Mouse (Mus musculus) liver, embryonic 13.5 days (tissue): Measurements from ENCODE around the gene Gmppb. TPM values are rescaled to one million over a fixed set of nuclear protein-coding genes. Genes with fewer than 3 reads are reported as not detected.

Source experiments
- ATAC-seq: fragments of 200-750 bp; cut with Nextera tagmentation; 2 replicates; pipeline ENCODE4 v1.8.0; 2017; ENCODE audit warnings: low read depth, mild to moderate bottlenecking, moderate number of reproducible peaks, moderate library complexity
- DNase-seq: peaks from one replicate; pipeline ENCODE4 v3.0.0; 2022
- H3K27ac ChIP-seq: fragments of 300-500 bp; sonication (generic); 2 replicates; pipeline ENCODE4 v1.5.1; 2015; ENCODE audit warnings: moderate library complexity, mild to moderate bottlenecking, inconsistent platforms
- H3K27me3 ChIP-seq: fragments of 300-500 bp; sonication (generic); 2 replicates; pipeline ENCODE4 v1.6.1; 2015; ENCODE audit warnings: mild to moderate bottlenecking, inconsistent platforms
- H3K36me3 ChIP-seq: fragments of 300-500 bp; sonication (generic); 2 replicates; pipeline ENCODE4 v1.6.1; 2015; ENCODE audit warnings: mild to moderate bottlenecking, inconsistent platforms
- H3K4me1 ChIP-seq: fragments of 300-500 bp; sonication (generic); replicated peaks from 2 replicates; pipeline ENCODE4 v1.6.1; 2015; ENCODE audit warnings: inconsistent platforms
- H3K4me2 ChIP-seq: fragments of 300-500 bp; sonication (generic); 2 replicates; pipeline ENCODE4 v1.6.1; 2015; ENCODE audit warnings: inconsistent platforms, mild to moderate bottlenecking, moderate library complexity
- H3K4me3 ChIP-seq: fragments of 300-500 bp; sonication (generic); replicated peaks from 2 replicates; pipeline ENCODE4 v1.5.1; 2015; ENCODE audit warnings: mild to moderate bottlenecking, inconsistent platforms
- H3K9ac ChIP-seq: fragments of 300-500 bp; sonication (generic); 2 replicates; pipeline ENCODE4 v1.6.1; 2015; ENCODE audit warnings: mild to moderate bottlenecking, inconsistent platforms
- H3K9me3 ChIP-seq: fragments of 300-500 bp; sonication (generic); replicated peaks from 2 replicates; pipeline ENCODE4 v1.6.1; 2016; ENCODE audit warnings: inconsistent platforms
- WGBS: fragments of 180-500 bp; shearing (Covaris S2); methylation state at CpG from one replicate; pipeline ENCODE4 v1.1.7; 2015; ENCODE audit not compliant: insufficient replicate concordance; 5-methylcytosine and 5-hydroxymethylcytosine counted together
- polyA plus RNA-seq: library from polyadenylated mRNA; unstranded; fragments of >200 nt; fragmentation: Nextera tagmentation; extraction: Ambion mirVana; gene quantifications from 2 replicates; pipeline ENCODE4 v1.2.1, GENCODE M21; 2015

Gene Gmppb
- polyA plus RNA-seq, 1 experiment from 2014 or later = 21.0 TPM

DNA sequence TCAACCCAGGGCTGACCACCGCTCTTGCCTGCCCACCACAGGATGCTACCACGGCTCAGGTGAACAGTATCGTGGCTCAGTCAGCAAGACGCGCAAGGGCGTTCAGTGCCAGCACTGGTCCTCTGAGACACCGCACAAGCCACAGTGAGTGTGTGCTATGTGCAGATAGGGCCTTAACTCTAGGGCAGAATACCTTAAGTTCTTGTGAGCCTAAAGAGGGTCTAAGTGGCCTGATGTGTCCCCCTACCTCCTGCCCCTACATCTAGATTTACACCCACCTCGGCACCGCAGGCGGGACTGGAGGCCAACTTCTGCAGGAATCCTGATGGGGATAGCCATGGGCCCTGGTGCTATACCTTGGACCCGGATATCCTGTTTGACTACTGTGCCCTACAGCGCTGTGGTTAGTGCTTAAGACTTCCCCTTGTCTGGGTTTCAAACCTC is 34.0 kb downstream of the Gmppb start, which contains the start of gene Rnf123:
Gene Rnf123 (minus strand): TSS at position 359 of the 444 bp plus-strand sequence.
- peaks cover 90% of the 10 kb centered on the region for H3K4me1 ChIP-seq
- H3K27ac ChIP-seq = peak within 1 kb of the TSS; percentile 100
- peak within 1 kb of the TSS; percentile 91 for H3K4me2 ChIP-seq
- H3K36me3 ChIP-seq = peaks cover 58% of the 10 kb centered on the region
- DNase-seq = peak; percentile 55
- H3K4me3 ChIP-seq = peak within 1 kb of the TSS; percentile 41
- no peaks in the 10 kb centered on the region for H3K9me3 ChIP-seq
- peak; percentile 32 for ATAC-seq
- WGBS = 15% methylated on average over 12 of the region's 12 CpGs
- H3K27me3 ChIP-seq = peaks cover 10% of the 10 kb centered on the region; the same call in 1 of the 2 replicates
- H3K9ac ChIP-seq = peak within 1 kb of the TSS; percentile 99

GRCm38 (mm10) chr9:108083561-108083960 is 34.5 kb downstream of the Gmppb start:
- Histone ChIP-seq H3K4me2 (peak overlapping the region; percentile 91), H3K9ac (peak overlapping the region; percentile 99), H3K4me1 (peaks cover 89% of the 10 kb centered on the region), H3K9me3 (no peaks in the 10 kb centered on the region), H3K27me3 (peaks cover 10% of the 10 kb centered on the region; the same call in 1 of the 2 replicates), H3K36me3 (peaks cover 64% of the 10 kb centered on the region), H3K4me3 (peak overlapping the region; percentile 41), H3K27ac (peak overlapping the region; percentile 100)
- peak; percentile 3 for ATAC-seq
- whole genome bisulfite sequencing = 39% methylated on average over 6 of the region's 6 CpGs
- DNase-seq = peak; percentile 38

DNA sequence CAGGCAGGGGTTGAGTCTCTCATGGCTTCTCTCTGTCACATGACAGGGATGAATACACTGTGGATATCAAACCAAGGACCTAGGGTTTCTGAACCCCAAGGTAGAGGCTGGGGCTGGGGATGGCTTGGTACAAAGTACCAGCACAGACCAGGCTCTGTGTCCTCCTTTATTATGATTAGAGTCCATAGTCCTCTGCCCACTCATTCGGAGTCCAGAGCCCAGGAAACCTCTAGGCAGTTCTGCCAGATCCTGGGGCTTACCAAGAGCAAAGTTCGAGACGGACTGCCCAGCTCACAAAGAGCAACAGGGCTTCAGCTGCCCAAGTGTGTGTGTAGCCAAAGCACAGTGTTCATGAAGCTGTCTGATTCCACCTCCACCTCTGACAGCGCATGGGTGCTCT is 36.2 kb downstream of the Gmppb start:
- Histone ChIP-seq H3K27ac (peak overlapping the region; percentile 100), H3K4me2 (peak overlapping the region; percentile 91), H3K27me3 (peaks cover 10% of the 10 kb centered on the region; the same call in 1 of the 2 replicates), H3K9me3 (no peaks in the 10 kb centered on the region), H3K4me3 (peak overlapping the region; percentile 16; the same call in 1 of the 2 replicates), H3K9ac (peak overlapping the region; percentile 99), H3K4me1 (peaks cover 86% of the 10 kb centered on the region), H3K36me3 (peaks cover 81% of the 10 kb centered on the region)
- WGBS = 94% methylated on average over 4 of the region's 4 CpGs
- DNase-seq = no peak
- ATAC-seq = no peak

GRCm38 (mm10) chr9:108090611-108091120 is 41.6 kb downstream of the Gmppb start:
- Histone ChIP-seq H3K4me2 (no peak overlapping the region), H3K27ac (peak overlapping the region; percentile 45; the same call in 1 of the 2 replicates), H3K9ac (no peak overlapping the region), H3K4me1 (peaks cover 65% of the 10 kb centered on the region), H3K4me3 (no peak overlapping the region), H3K9me3 (no peaks in the 10 kb centered on the region), H3K27me3 (no peaks in the 10 kb centered on the region), H3K36me3 (peaks cover 75% of the 10 kb centered on the region)
- DNase-seq (no peak), ATAC-seq (no peak)
- WGBS = 93% methylated on average over 7 of the region's 7 CpGs

- Histone ChIP-seq H3K27me3 (no peaks in the 10 kb centered on the region), H3K4me1 (peaks cover 68% of the 10 kb centered on the region), H3K9ac (peak overlapping the region; percentile 98), H3K27ac (peak overlapping the region; percentile 100), H3K4me3 (peak overlapping the region; percentile 95), H3K4me2 (peak overlapping the region; percentile 92), H3K36me3 (peaks cover 58% of the 10 kb centered on the region), H3K9me3 (no peaks in the 10 kb centered on the region)
- 55% methylated on average over 10 of the region's 10 CpGs for WGBS
- DNase-seq = no peak
- ATAC-seq = no peak
These were observed 44.5 kb downstream of the Gmppb start for GRCm38 (mm10) chr9:108093586-108093985.

DNA sequence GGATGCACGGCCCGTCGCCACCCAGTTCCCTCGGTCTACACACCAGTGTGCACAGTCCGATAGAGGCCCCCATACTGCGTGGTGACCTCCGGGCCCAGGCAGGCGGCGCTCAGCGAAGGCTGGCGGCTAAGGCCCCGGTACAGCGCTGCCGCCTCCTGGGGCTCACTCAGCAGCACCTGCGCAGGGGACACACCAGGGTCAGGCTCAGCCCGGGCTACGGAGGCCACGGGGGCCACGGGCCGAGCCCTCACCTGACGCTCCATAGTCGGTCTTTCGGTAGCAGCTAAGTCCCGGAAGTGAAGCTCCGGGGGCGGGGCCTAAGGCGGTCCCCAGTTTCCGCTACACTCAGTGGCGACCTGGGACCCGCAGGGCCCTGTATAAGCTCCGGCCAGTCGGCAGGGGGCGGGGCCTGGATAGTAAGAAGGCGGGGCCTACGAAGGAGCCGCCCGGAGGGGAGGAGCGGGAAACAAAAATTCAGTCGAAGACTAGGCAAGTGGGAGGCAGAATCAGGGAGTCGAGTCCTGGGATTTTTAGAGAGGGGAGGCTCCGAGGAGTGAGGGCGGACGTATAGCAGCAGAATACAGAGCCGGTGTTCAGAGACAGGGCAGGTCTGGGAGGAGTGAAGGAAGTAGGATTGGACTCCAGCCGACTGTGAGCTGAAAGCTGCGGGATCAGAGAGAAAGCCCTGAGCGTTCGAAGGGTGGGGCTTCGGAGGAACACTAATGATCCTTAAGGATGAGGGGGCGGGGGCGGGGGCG is 45.3 kb downstream of the Gmppb start, which contains the start of gene Apeh:
Gene Apeh (minus strand): TSS at position 423 of the 758 bp plus-strand sequence.
- peaks cover 57% of the 10 kb centered on the region for H3K36me3 ChIP-seq
- peak within 1 kb of the TSS; percentile 92 for H3K4me2 ChIP-seq
- peak; percentile 82 for ATAC-seq
- H3K9ac ChIP-seq = peak within 1 kb of the TSS; percentile 98
- H3K9me3 ChIP-seq = no peaks in the 10 kb centered on the region
- H3K27me3 ChIP-seq = no peaks in the 10 kb centered on the region
- H3K27ac ChIP-seq = peak within 1 kb of the TSS; percentile 100
- H3K4me1 ChIP-seq = peaks cover 71% of the 10 kb centered on the region
- peak; percentile 99 for DNase-seq
- WGBS = under 1% methylated on average over 52 of the region's 52 CpGs
- peak within 1 kb of the TSS; percentile 95 for H3K4me3 ChIP-seq

GRCm38 (mm10) chr9:108094998-108095411 is 46.0 kb downstream of the Gmppb start:
- Histone ChIP-seq H3K9ac (peak overlapping the region; percentile 98), H3K4me2 (peak overlapping the region; percentile 92), H3K4me1 (peaks cover 75% of the 10 kb centered on the region), H3K9me3 (no peaks in the 10 kb centered on the region), H3K36me3 (peaks cover 57% of the 10 kb centered on the region), H3K4me3 (peak overlapping the region; percentile 95), H3K27me3 (no peaks in the 10 kb centered on the region), H3K27ac (peak overlapping the region; percentile 100)
- WGBS = under 1% methylated on average over 16 of the region's 16 CpGs
- ATAC-seq = peak; percentile 86
- peak; percentile 93 for DNase-seq

DNA sequence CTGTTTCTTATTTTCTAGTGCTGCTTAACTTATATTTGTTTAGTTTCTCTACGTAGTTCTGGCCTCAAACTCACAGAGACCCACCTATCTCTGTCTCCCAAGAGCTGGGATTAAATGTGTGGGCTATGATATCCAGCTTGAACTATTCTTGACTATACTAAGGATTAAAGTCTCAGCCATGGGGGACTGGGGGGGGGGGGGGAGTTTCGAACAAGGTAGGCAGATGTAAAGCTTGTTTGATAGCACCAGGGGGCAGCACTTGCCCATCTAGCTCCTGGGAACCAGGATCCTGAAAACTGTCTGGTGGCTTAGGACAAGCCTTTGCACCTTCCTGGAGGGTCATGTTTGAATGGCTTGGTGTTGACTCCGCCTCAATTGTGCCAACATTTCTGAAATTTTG is 46.5 kb downstream of the Gmppb start:
- DNase-seq (peak; percentile 72), ATAC-seq (peak; percentile 2; the same call in 1 of the 2 replicates)
- Histone ChIP-seq H3K9me3 (no peaks in the 10 kb centered on the region), H3K4me3 (peak overlapping the region; percentile 95), H3K27me3 (no peaks in the 10 kb centered on the region), H3K4me1 (peaks cover 71% of the 10 kb centered on the region), H3K27ac (peak overlapping the region; percentile 100), H3K9ac (peak overlapping the region; percentile 98), H3K4me2 (peak overlapping the region; percentile 92), H3K36me3 (peaks cover 52% of the 10 kb centered on the region)
- 3% methylated on average over 3 of the region's 3 CpGs for WGBS

- Histone ChIP-seq H3K36me3 (peaks cover 52% of the 10 kb centered on the region), H3K27ac (peak overlapping the region; percentile 100), H3K27me3 (no peaks in the 10 kb centered on the region), H3K4me3 (peak overlapping the region; percentile 95), H3K4me2 (peak overlapping the region; percentile 92), H3K9ac (peak overlapping the region; percentile 98), H3K4me1 (peaks cover 68% of the 10 kb centered on the region), H3K9me3 (no peaks in the 10 kb centered on the region)
- no peak for ATAC-seq
- DNase-seq = no peak
- WGBS = 43% methylated on average over 10 of the region's 10 CpGs
These were observed 47.1 kb downstream of the Gmppb start for GRCm38 (mm10) chr9:108095949-108096712.

DNA sequence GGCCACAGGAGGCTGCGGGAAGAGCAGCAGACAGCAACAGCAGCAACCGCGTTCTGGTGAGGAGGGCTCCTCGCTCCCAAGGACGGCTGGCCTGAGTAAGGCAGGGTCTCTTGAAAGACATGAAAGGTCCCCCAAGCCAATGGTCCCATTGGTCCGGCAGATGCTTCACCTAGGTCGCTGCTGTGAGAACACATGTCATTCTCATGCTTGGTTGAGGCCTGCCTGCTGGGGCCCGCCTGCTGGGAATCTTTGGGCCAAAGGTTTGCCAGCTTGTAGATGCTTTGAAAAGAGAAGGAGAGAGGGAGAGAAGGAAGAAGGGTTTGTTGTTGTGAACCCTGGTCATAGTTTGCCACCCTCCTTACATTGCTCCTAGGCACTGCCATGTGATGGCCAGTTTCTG is 50.6 kb downstream of the Gmppb start:
- Histone ChIP-seq H3K27me3 (no peaks in the 10 kb centered on the region), H3K36me3 (peaks cover 51% of the 10 kb centered on the region)
- 87% methylated on average over 8 of the region's 8 CpGs for WGBS

More for the DNA sequence above, 50.6 kb downstream of the Gmppb start:
- ATAC-seq = no peak
- Histone ChIP-seq H3K9me3 (no peaks in the 10 kb centered on the region), H3K4me3 (no peak overlapping the region), H3K4me1 (peaks cover 76% of the 10 kb centered on the region), H3K27ac (peak overlapping the region; percentile 100), H3K4me2 (no peak overlapping the region), H3K9ac (0 out of 2 replicates have a peak overlapping the region, but pooled peaks have one; percentile 98)
- no peak for DNase-seq
